Mouse (Mus musculus) lung, postnatal 0 days (tissue): Measurements from ENCODE around the gene 4930568D16Rik. TPM values are rescaled to one million over a fixed set of nuclear protein-coding genes. Genes with fewer than 3 reads are reported as not detected.
A peak's percentile ranks its signal among the peaks of the same experiment; 100 is the strongest.

Experiments used
- ATAC-seq: fragments of 200-750 bp; cut with Nextera tagmentation; 2 replicates; pipeline ENCODE4 v1.8.0; 2017; ENCODE audit warnings: moderate library complexity
- DNase-seq: peaks from one replicate; pipeline ENCODE4 v3.0.0-alpha.2; 2016; ENCODE audit warnings: low spot score
- H3K27ac ChIP-seq: fragments of 300-500 bp; sonication (generic); 2 replicates; pipeline ENCODE4 v1.5.1; 2014; ENCODE audit warnings: antibody characterized with exemption, mild to moderate bottlenecking, low read length, mixed read lengths
- H3K27me3 ChIP-seq: fragments of 300-500 bp; sonication (generic); replicated peaks from 2 replicates; pipeline ENCODE4 v1.6.1; 2014; ENCODE audit warnings: low read length, mixed read lengths; ENCODE audit not compliant: insufficient read depth
- H3K36me3 ChIP-seq: fragments of 300-500 bp; sonication (generic); 2 replicates; pipeline ENCODE4 v1.6.1; 2014; ENCODE audit warnings: low read length, mixed read lengths; ENCODE audit not compliant: insufficient read depth
- H3K4me1 ChIP-seq: fragments of 300-500 bp; sonication (generic); 2 replicates; pipeline ENCODE4 v1.6.1; 2014; ENCODE audit warnings: antibody characterized with exemption, low read depth, low read length, mixed read lengths; ENCODE audit not compliant: insufficient read depth
- H3K4me2 ChIP-seq: fragments of 300-500 bp; sonication (generic); replicated peaks from 2 replicates; pipeline ENCODE4 v1.6.1; 2014; ENCODE audit warnings: low read depth, mild to moderate bottlenecking, low read length, moderate library complexity, mixed read lengths
- H3K4me3 ChIP-seq: fragments of 300-500 bp; sonication (generic); 2 replicates; pipeline ENCODE4 v1.5.1; 2014; ENCODE audit warnings: low read depth, low read length
- H3K9ac ChIP-seq: fragments of 300-500 bp; sonication (generic); replicated peaks from 2 replicates; pipeline ENCODE4 v1.6.1; 2014; ENCODE audit warnings: low read depth, mild to moderate bottlenecking
- H3K9me3 ChIP-seq: fragments of 300-500 bp; sonication (generic); 2 replicates; pipeline ENCODE4 v1.6.1; 2016; ENCODE audit warnings: low read length, mixed read lengths
- CTCF ChIP-seq: IDR thresholded peaks from 2 replicates; pipeline ENCODE4 v1.5.1; 2016; ENCODE audit warnings: antibody characterized with exemption, mild to moderate bottlenecking
- EP300 ChIP-seq: IDR thresholded peaks from 2 replicates; pipeline ENCODE4 v1.6.1; 2016; ENCODE audit warnings: antibody characterized with exemption, mild to moderate bottlenecking, control low read depth
- WGBS: fragments of 180-500 bp; shearing (Covaris S2); extraction: QIAGEN DNeasy Blood & Tissue Kit; methylation state at CpG from one replicate; pipeline ENCODE4 v1.1.7; 2014; 5-methylcytosine and 5-hydroxymethylcytosine counted together
- polyA plus RNA-seq: library from polyadenylated mRNA; unstranded; fragments of >200 nt; fragmentation: Nextera tagmentation; extraction: Ambion mirVana; gene quantifications from 2 replicates; pipeline ENCODE4 v1.2.1, GENCODE M21; 2015

Gene 4930568D16Rik
- polyA plus RNA-seq, 1 experiment from 2014 or later: not detected

DNA sequence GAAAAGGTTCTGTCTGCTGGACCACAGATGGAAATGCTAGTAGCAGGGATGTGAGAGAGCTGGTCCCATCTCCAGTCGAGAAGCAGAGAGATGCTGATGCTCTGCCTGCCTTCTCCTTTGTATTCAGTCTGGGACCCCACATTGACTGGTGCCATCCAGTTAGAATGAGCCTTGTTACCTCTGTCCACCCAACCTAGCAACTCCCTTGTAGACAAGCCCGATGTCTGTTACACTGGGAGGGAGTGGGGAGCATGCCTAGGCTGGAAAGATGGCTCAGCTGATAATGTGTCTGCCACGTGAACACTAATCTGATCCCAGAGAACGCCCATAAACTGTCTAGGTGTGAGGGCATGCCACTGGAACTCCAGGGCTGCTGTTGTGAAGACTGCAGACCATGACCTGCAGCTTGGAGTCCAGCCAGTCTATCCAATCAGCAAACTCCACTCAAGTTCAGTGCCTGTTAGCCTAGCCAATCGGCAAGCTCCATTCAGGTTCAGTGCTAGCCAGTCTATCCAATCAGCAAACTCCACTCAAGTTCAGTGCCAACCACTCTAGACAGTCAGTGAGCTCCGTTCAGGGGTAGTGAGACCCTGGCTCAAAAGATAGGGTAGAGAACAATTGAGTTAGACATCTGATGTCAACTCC lies 30.8 kb upstream of the 4930568D16Rik start:
- ATAC-seq (no peak), DNase-seq (no peak)
- no peak overlapping the region for H3K9ac ChIP-seq
- H3K27me3 ChIP-seq: no peaks in the 10 kb centered on the region
- H3K4me2 ChIP-seq: no peak overlapping the region
- 64% methylated on average over 6 of the region's 6 CpGs for WGBS
- H3K9me3 ChIP-seq: no peaks in the 10 kb centered on the region
- no peak for TF ChIP-seq CTCF
- TF ChIP-seq EP300: no peak
- H3K36me3 ChIP-seq: no peaks in the 10 kb centered on the region
- H3K4me1 ChIP-seq: no peaks in the 10 kb centered on the region
- H3K4me3 ChIP-seq: no peak overlapping the region
- H3K27ac ChIP-seq: no peak overlapping the region

DNA sequence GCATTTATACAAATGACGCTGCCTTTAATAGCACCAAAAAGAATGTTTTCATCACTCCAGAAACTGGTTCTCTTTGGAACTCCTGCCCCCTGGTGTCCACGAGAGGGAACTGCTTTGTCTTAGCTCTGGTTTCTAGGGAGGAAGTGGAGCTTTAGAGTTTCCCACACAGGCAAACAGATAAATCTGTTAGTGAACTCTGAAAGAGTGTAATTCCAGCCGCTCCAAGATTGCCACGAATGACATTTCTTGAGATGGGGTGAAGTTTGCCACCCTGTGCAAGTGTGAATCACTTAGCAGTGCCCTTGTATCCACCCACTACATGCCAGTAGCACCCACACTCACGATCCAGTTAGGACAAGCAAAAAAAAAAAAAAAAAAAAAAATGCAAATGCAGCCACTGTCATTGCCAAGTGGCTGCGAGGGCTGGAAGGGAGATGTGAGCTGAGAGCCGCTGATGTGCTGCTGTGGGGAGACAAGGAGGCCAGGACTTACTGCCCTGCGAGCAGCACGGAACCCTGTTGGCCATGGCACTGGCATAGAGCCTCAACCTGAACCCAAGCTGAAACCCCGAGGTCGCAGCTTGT lies 30.2 kb upstream of the 4930568D16Rik start:
- TF ChIP-seq EP300: no peak
- peak; percentile 88 for TF ChIP-seq CTCF
- ATAC-seq: peak; percentile 55

GRCm38 (mm10) chr2:35397096-35397495 lies 29.6 kb upstream of the 4930568D16Rik start, which contains the start of gene 4930402F06Rik:
TSS of gene 4930402F06Rik (minus strand) at chr2:35397175.
- 57% methylated on average over 5 of the region's 5 CpGs for WGBS
- H3K4me1 ChIP-seq: no peaks in the 10 kb centered on the region
- H3K27ac ChIP-seq: no peak within 1 kb of the TSS
- TF ChIP-seq CTCF (no peak), EP300 (no peak)
- no peaks in the 10 kb centered on the region for H3K27me3 ChIP-seq
- no peak for DNase-seq
- H3K9me3 ChIP-seq: no peaks in the 10 kb centered on the region
- no peaks in the 10 kb centered on the region for H3K36me3 ChIP-seq
- ATAC-seq: no peak
- no peak within 1 kb of the TSS for H3K4me3 ChIP-seq
- H3K4me2 ChIP-seq: no peak within 1 kb of the TSS
- no peak within 1 kb of the TSS for H3K9ac ChIP-seq

More for the DNA sequence above, 30.2 kb upstream of the 4930568D16Rik start:
- DNase-seq: peak; percentile 84
- Histone ChIP-seq H3K9ac (no peak overlapping the region), H3K4me2 (no peak overlapping the region), H3K27me3 (no peaks in the 10 kb centered on the region), H3K27ac (no peak overlapping the region), H3K4me3 (no peak overlapping the region), H3K36me3 (no peaks in the 10 kb centered on the region), H3K9me3 (no peaks in the 10 kb centered on the region), H3K4me1 (no peaks in the 10 kb centered on the region)
- 45% methylated on average over 11 of the region's 11 CpGs for WGBS

DNA sequence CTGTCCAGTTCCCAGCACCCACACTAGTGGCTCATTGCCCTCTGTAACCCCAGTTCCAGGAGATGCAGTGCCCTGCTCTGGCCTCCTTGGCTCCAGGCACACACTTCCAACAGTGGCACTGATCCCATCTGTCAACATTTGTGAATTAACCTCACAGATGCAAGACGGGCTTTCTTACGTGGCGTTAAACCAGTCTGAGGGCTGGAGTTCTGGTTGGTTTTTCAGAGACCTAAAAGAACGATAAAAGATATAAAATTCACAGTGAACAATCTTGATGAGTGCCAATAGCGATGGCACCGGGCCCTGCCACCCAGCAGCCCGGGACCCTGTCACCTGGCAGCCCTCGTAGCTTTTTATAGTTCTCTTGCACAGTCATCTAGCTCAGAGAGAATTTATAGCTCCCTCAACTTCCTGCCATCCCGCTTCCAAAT lies 17.9 kb upstream of the 4930568D16Rik start:
- no peak overlapping the region for H3K9ac ChIP-seq
- no peak overlapping the region for H3K4me3 ChIP-seq
- H3K27ac ChIP-seq: no peak overlapping the region
- no peaks in the 10 kb centered on the region for H3K9me3 ChIP-seq
- TF ChIP-seq EP300: no peak
- TF ChIP-seq CTCF: no peak
- ATAC-seq: no peak
- H3K4me2 ChIP-seq: no peak overlapping the region
- H3K36me3 ChIP-seq: no peaks in the 10 kb centered on the region
- no peaks in the 10 kb centered on the region for H3K4me1 ChIP-seq
- H3K27me3 ChIP-seq: no peaks in the 10 kb centered on the region
- WGBS: 63% methylated on average over 9 of the region's 9 CpGs
- DNase-seq: no peak

- TF ChIP-seq CTCF (no peak), EP300 (no peak)
- H3K4me2 ChIP-seq: no peak overlapping the region
These were observed 11.8 kb upstream of the 4930568D16Rik start for GRCm38 (mm10) chr2:35379306-35379705.

DNA sequence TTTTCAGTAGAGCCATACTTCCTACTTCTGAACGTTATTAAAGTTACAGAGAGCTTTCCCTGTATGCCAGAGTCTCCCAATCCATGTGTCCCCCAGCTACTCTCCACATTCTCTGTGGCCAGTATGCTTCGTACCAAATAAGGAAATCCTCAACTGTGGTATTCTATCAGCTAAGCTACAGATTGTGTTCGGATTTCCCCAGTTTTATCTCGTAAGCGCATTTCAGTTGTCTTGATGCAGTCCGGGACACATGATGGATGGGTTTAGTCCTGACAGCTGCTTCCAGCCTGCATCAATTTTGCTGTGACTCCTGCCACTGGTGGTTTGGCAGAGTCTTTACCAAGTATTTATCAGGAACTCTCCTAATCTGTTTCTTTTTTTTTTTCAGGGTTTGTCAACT lies 10.1 kb upstream of the 4930568D16Rik start:
- Histone ChIP-seq H3K4me2 (no peak overlapping the region), H3K9me3 (no peaks in the 10 kb centered on the region), H3K27me3 (no peaks in the 10 kb centered on the region), H3K4me3 (no peak overlapping the region), H3K36me3 (no peaks in the 10 kb centered on the region), H3K9ac (no peak overlapping the region), H3K4me1 (no peaks in the 10 kb centered on the region), H3K27ac (no peak overlapping the region)
- DNase-seq (no peak), ATAC-seq (no peak)
- 12% methylated on average over 6 of the region's 6 CpGs for WGBS
- TF ChIP-seq CTCF (no peak), EP300 (no peak)

More at GRCm38 (mm10) chr2:35379306-35379705, 11.8 kb upstream of the 4930568D16Rik start:
- peak; percentile 60; the same call in 1 of the 2 replicates for ATAC-seq
- no peak overlapping the region for H3K27ac ChIP-seq
- H3K4me3 ChIP-seq: no peak overlapping the region
- H3K9ac ChIP-seq: no peak overlapping the region
- H3K36me3 ChIP-seq: no peaks in the 10 kb centered on the region
- no peaks in the 10 kb centered on the region for H3K27me3 ChIP-seq
- no peaks in the 10 kb centered on the region for H3K4me1 ChIP-seq
- 53% methylated on average over 9 of the region's 9 CpGs for WGBS
- H3K9me3 ChIP-seq: no peaks in the 10 kb centered on the region
- no peak for DNase-seq
